Mouse (Mus musculus): Measurements from ENCODE around the gene Rftn1.

DNA sequence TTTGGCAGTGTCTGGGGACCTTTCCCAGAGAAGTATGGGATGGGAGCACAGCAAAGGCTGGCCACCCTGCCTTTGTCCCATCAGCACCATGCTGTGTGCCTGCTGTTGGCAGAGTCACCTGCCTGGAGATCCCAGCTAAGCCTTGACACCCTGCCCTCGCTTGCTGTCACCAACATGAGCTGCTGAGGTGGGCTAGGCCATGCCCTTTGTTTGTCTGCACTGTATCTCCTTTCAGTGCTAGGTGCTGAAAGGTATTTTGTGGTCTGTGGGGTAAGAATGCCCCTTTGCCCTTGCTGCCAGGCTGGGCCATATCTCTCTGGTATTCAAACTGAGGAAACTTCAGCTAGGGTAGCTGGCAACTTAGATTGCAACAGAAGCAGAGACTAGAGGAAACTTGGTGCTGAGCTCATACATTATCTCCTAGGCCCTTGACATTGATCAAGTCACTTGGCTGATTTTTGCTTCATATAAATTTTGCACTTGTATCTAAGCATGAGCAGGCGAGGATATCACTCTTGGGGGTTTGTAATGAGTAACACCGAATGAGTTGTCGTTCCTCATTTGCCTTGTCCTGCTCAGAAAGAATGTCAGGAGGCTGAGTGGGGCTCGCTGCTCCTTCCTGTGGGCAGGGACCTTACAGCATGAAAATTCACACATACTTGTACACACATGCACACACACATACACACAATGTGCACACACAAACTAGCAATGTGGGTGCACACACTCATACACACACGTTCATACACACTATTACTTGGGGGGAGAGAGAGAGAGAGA, 207.7 kb downstream of the Rftn1 start:
- TF ChIP-seq ZNF384 (IDR thresholded peaks at IDR 0.05; ENCODE audit: low read depth, low read length), result no peak
- TF ChIP-seq MAFK (IDR thresholded peaks at IDR 0.05; ENCODE audit: insufficient read depth, low read depth, low read length), result no peak
